Mouse (Mus musculus) CH12.LX (cell line): Measurements from ENCODE around the gene Dclk1.

Experiments used
- CTCF ChIP-seq, 2 experiments: IDR thresholded peaks in 1 of 2; conservative IDR thresholded peaks in 1 of 2; 2 replicates each; pipeline ENCODE4 v1.5.1; 2011 to 2012; ENCODE audit warnings: low read depth in 2 of 2, low read length in 2 of 2, improper control_type of control experiment in 1 of 2, inconsistent platforms in 1 of 2, mild to moderate bottlenecking in 1 of 2, moderate library complexity in 1 of 2
- HCFC1 ChIP-seq: IDR thresholded peaks from 2 replicates; pipeline ENCODE4 v1.6.1; 2012; ENCODE audit warnings: low read depth, mild to moderate bottlenecking, inconsistent platforms, low read length, improper control_type of control experiment
- RAD21 ChIP-seq: IDR thresholded peaks from 2 replicates; pipeline ENCODE4 v1.6.1; 2011; ENCODE audit warnings: low read depth, mild to moderate bottlenecking, low read length, improper control_type of control experiment, moderate library complexity
- ZKSCAN1 ChIP-seq: IDR thresholded peaks from 2 replicates; pipeline ENCODE4 v1.6.1; 2012; ENCODE audit warnings: low read depth, inconsistent platforms, low read length, improper control_type of control experiment, borderline replicate concordance

DNA sequence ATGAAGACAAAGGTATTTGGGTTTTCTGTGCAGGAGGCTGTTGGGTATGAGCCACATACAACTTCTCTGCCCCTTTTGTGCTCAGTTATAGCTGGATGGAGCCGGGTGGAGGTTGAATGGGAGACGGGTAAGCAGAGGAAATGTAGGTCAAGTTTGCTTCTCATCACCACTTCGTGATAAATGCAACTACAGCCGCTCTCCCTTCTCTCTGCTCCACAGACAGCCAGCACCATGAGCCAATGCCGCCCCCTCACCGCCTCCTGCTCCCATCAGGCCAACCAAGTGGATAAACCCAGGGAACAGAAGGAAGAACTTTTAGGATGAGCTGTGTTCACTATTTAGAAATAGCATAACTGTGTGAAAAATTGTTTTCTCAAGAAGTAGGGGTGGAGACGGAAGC lies 234.5 kb downstream of the Dclk1 start:
- TF ChIP-seq CTCF (conservative IDR thresholded peaks at IDR 0.05 in 1 of 2, IDR thresholded peaks at IDR 0.05 in 1 of 2; ENCODE audit: low read depth in 2 of 2, low read length in 2 of 2) (no peak), HCFC1 (no peak), RAD21 (no peak), ZKSCAN1 (no peak)
